Mouse (Mus musculus): ENCODE measurements at regions not wholly inside any gene's neighbourhood (a gene's known extent, or its start where the extent isn't known, plus 50 kb on each side); places are given as distances from the start of the nearest gene placed in this dataset.

DNA sequence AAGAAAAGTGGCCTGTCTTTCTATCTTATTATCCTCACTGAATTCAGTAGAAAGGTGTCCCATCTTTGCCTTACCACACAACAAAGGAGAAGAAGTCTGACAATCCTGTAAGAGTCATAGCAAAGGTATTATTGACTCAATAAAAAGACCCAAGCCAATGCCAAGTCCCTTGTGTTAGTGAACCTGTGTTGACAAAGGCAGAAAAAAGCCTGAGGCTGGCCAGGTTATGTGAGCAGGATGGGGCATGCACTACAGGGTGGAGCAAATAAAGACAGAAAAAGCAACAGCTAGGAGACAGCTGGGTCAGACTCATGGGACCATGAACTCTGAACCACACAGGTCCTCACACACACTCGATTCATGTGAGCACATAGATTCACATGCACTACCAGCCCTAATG lies 59.7 kb upstream of the Hpf1 start:
- 40% methylated on average over 1 of the region's 1 CpGs for WGBS

DNA sequence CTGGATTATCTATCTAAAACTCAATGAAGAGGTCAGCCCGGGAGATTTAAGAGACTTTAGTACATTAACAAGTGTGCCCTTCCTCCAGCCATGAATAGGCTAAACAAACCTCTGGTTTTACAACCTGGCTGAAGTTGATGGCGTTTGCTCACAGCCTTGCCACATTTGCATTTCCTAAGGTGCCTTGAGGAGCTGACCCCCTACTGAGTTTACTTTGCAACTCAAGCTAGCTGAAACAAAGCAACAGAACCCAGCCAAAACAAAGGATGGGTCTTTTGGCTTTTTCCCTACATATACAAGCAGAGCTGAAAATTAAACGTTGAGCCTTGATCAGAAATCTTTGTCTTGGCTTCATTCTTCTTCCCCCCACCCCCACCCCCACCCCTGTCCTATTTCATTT lies 51.7 kb upstream of the Hpf1 start:
- 10% methylated on average over 3 of the region's 3 CpGs for WGBS
- no peak for DNase-seq (ENCODE audit: low read depth, low spot score)

More for the DNA sequence above, 59.7 kb upstream of the Hpf1 start:
- DNase-seq (ENCODE audit: low read depth, low spot score): no peak

Data from large intestine, adult 2 months (tissue).